Mouse (Mus musculus) hindbrain, embryonic 14.5 days (tissue): Measurements from ENCODE around the gene Mat2a. TPM values are rescaled to one million over a fixed set of nuclear protein-coding genes. Genes with fewer than 3 reads are reported as not detected.
A peak's percentile ranks its signal among the peaks of the same experiment; 100 is the strongest.
"Not testable (repeated sequence)": the region's sequence is repeated elsewhere in the genome, so short reads cannot be mapped to it uniquely, and the experiment has no call there.

Experiments used
- ATAC-seq: fragments of 200-750 bp; cut with Nextera tagmentation; 2 replicates; pipeline ENCODE4 v1.8.0; 2017; ENCODE audit warnings: moderate number of reproducible peaks, mild to moderate bottlenecking, moderate TSS enrichment, moderate library complexity; ENCODE audit not compliant: low FRiP score
- DNase-seq: peaks from one replicate; pipeline ENCODE4 v3.0.0-alpha.2; 2015; ENCODE audit warnings: low spot score
- H3K27ac ChIP-seq: fragments of 300-500 bp; sonication (generic); 2 replicates; pipeline ENCODE4 v1.5.1; 2014; ENCODE audit warnings: mild to moderate bottlenecking, moderate library complexity
- H3K27me3 ChIP-seq: fragments of 300-500 bp; sonication (generic); 2 replicates; pipeline ENCODE4 v1.6.1; 2014; ENCODE audit warnings: mild to moderate bottlenecking, low read length, mixed read lengths; ENCODE audit not compliant: control insufficient read depth, insufficient read depth
- H3K36me3 ChIP-seq: fragments of 300-500 bp; sonication (generic); replicated peaks from 2 replicates; pipeline ENCODE4 v1.6.1; 2014; ENCODE audit not compliant: control insufficient read depth, insufficient read depth
- H3K4me1 ChIP-seq: fragments of 300-500 bp; sonication (generic); replicated peaks from 2 replicates; pipeline ENCODE4 v1.6.1; 2014; ENCODE audit warnings: antibody characterized with exemption, low read length, mixed read lengths; ENCODE audit not compliant: control insufficient read depth, insufficient read depth
- H3K4me2 ChIP-seq: fragments of 300-500 bp; sonication (generic); replicated peaks from 2 replicates; pipeline ENCODE4 v1.6.1; 2014; ENCODE audit warnings: mild to moderate bottlenecking, moderate library complexity
- H3K4me3 ChIP-seq: fragments of 300-500 bp; sonication (generic); replicated peaks from 2 replicates; pipeline ENCODE4 v1.5.1; 2014; ENCODE audit warnings: mild to moderate bottlenecking, low read length
- H3K9ac ChIP-seq: fragments of 300-500 bp; sonication (generic); 2 replicates; pipeline ENCODE4 v1.6.1; 2014
- H3K9me3 ChIP-seq: fragments of 300-500 bp; sonication (generic); 2 replicates; pipeline ENCODE4 v1.6.1; 2016; ENCODE audit warnings: low read length; ENCODE audit not compliant: control insufficient read depth
- WGBS: fragments of 180-500 bp; shearing (Covaris S2); extraction: QIAGEN DNeasy Blood & Tissue Kit; methylation state at CpG from one replicate; pipeline ENCODE4 v1.1.7; 2014; 5-methylcytosine and 5-hydroxymethylcytosine counted together
- polyA plus RNA-seq: library from polyadenylated mRNA; unstranded; fragments of >200 nt; fragmentation: Nextera tagmentation; extraction: Ambion mirVana; gene quantifications from 2 replicates; pipeline ENCODE4 v1.2.1, GENCODE M21; 2014

Mat2a gene
- polyA plus RNA-seq, 1 experiment from 2014 or later: 336 TPM

DNA sequence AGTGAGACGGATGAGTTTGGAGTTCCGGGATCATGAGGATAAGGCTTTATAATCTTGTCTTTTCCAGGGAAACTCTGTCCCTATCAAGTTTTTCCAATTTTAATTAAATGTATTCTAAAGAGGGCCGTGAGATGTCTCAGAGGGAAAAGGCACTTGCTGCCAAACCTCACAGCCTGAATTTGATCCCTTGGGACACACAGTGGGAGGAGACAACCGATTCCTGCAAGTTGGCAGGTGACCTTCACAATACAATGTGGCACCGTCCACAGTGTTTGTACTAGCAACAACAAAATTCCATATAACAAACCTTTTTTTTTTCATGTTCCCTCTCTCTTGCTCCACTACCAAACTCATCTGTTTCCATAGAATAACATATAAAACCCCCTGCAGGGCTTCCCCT lies 19.6 kb upstream of the Mat2a start:
- H3K9me3 ChIP-seq: no peaks in the 10 kb centered on the region
- no peak for DNase-seq
- WGBS: 51% methylated on average over 5 of the region's 5 CpGs
- ATAC-seq: no peak
- H3K27ac ChIP-seq: no peak overlapping the region
- no peak overlapping the region for H3K4me2 ChIP-seq
- H3K36me3 ChIP-seq: no peaks in the 10 kb centered on the region
- peaks cover 9% of the 10 kb centered on the region; the same call in 1 of the 2 replicates for H3K4me1 ChIP-seq
- H3K4me3 ChIP-seq: no peak overlapping the region
- no peak overlapping the region for H3K9ac ChIP-seq
- no peaks in the 10 kb centered on the region for H3K27me3 ChIP-seq

DNA sequence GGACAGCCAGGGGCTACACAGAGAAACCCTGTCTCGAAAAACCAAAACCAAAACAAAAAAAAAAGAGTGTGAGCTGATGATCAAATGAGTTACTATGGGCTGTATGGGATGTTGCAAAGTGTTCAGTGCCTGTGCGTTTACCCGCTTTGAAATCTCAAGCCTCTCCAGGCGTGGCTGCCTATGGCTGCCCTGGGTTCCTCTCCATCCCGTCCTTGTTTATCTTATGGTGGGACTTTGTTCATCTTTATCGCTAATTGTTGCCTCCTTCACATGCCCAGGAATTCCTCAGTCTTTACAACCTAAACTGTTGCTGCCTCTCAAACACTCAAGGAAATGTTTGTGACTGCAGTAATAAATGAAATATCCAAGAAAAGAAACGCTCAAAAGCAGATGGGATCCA lies 19.1 kb upstream of the Mat2a start:
- DNase-seq: no peak
- H3K36me3 ChIP-seq: no peaks in the 10 kb centered on the region
- H3K4me3 ChIP-seq: no peak overlapping the region
- no peaks in the 10 kb centered on the region for H3K27me3 ChIP-seq
- peaks cover 9% of the 10 kb centered on the region; the same call in 1 of the 2 replicates for H3K4me1 ChIP-seq
- no peak overlapping the region for H3K9ac ChIP-seq
- no peak for ATAC-seq
- 86% methylated on average over 7 of the region's 7 CpGs for WGBS
- no peaks in the 10 kb centered on the region for H3K9me3 ChIP-seq
- H3K4me2 ChIP-seq: no peak overlapping the region
- no peak overlapping the region for H3K27ac ChIP-seq

DNA sequence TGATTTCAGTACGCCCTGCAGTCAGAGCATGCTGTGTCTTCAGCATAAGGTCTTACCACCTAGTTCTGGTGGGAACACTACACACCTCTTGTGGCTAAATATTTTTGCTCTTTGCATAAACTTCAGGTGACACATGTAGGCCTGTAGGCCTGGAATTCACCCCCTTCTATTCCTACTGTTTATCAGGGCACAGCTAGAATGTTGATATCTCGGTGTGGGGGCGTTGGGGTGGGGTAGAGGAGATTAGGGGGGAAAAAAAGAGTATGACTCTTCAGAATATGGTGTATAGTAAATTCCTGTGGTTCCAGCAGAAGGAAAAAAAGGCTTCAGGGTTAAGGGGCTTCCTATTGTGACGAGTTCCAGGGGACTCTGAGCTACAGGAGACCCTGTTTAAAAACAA lies 17.2 kb upstream of the Mat2a start:
- no peaks in the 10 kb centered on the region for H3K36me3 ChIP-seq
- WGBS: 80% methylated on average over 4 of the region's 4 CpGs
- ATAC-seq (no peak), DNase-seq (no peak)
- no peak overlapping the region for H3K9ac ChIP-seq
- no peak overlapping the region for H3K4me2 ChIP-seq
- no peak overlapping the region for H3K27ac ChIP-seq
- H3K4me1 ChIP-seq: peaks cover 9% of the 10 kb centered on the region; the same call in 1 of the 2 replicates
- H3K9me3 ChIP-seq: no peaks in the 10 kb centered on the region
- H3K4me3 ChIP-seq: no peak overlapping the region
- no peaks in the 10 kb centered on the region for H3K27me3 ChIP-seq

DNA sequence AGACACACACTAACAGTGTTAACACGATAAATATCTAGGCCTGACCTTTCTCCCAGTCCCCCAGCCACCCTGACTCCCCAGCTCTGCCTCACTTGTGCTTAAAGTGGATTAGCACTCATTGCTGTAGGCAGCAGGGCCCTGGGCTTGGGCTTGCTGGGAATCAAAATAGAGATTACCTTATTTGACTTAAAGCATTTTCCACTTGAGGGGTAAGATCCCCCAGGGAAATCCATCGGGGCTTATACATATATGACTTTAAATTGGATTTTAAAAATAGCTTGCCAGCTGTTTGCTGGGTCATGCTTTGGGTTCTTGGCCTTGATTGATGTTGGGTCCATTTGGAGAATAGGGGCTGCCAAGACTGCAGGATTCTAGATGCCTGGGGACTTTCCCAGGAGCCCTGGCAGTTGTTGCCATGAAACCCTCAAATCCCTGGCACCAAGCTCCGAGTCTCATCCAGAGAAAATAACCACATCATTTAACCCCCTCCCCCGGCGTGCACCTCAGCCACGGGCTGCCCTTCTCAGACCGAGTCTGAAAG lies 15.5 kb upstream of the Mat2a start:
- Histone ChIP-seq H3K36me3 (no peaks in the 10 kb centered on the region), H3K9me3 (no peaks in the 10 kb centered on the region), H3K4me1 (peaks cover 9% of the 10 kb centered on the region; the same call in 1 of the 2 replicates), H3K4me3 (no peak overlapping the region), H3K4me2 (no peak overlapping the region), H3K27ac (peak overlapping the region; percentile 68), H3K27me3 (no peaks in the 10 kb centered on the region), H3K9ac (no peak overlapping the region)
- WGBS: 39% methylated on average over 7 of the region's 7 CpGs
- DNase-seq (peak; percentile 58), ATAC-seq (peak; percentile 77)

DNA sequence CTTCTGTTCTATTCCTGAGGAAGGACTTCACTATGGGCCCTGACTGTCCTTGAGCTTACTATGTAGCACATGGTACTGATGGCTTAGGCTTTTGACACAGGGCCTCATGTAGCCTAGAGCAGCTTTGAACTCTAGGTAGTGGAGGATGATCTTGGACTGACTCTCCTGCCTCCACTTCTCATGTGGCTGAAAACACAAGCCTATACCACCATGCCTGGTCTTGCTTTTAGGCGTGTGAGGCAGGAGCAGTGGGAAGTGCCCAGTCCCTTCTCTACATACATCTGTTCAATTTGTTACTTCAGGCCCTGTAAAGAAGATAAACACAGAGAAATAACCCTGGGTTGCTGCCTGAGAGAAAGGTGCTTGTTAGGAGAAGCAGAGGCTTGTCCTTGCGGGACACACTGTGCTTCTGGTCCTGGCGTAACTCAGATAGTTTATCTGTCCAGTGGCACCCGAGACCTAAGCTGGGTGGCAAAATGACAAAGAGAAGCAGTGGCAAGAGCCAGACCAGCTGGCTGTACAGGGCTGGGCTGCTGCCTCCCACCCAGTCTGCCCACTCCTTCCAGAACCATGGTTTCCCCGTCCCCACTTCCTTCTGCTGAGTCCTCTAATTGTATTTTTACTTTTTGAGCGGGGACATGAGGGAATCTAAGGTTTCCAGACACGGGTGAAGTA lies 14.9 kb upstream of the Mat2a start:
- ATAC-seq (peak; percentile 27; the same call in 1 of the 2 replicates), DNase-seq (no peak)
- Histone ChIP-seq H3K27me3 (no peaks in the 10 kb centered on the region), H3K36me3 (no peaks in the 10 kb centered on the region), H3K4me2 (no peak overlapping the region), H3K4me1 (peaks cover 9% of the 10 kb centered on the region; the same call in 1 of the 2 replicates), H3K9me3 (no peaks in the 10 kb centered on the region), H3K27ac (peak overlapping the region; percentile 68), H3K4me3 (no peak overlapping the region), H3K9ac (no peak overlapping the region)
- 61% methylated on average over 7 of the region's 7 CpGs for WGBS

DNA sequence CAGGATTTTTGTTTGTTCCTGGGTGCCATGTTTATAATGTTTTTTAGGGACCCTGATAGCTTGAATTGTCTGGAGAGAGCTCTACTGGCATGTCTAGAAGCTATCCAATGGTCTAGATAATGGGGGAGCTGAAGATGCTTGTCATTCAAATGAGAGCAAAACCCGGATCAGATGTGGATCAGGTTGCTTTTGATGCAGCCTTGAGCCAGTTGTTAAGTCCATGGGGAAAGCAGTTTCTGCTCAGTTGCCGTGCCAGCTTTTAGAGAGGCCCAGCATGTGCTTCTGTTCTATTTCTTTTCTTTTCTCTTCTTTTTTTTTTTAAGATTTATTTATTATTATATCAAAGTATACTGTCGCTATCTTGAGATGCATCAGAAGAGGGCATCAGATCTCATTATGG lies 14.2 kb upstream of the Mat2a start:
- no peak overlapping the region for H3K27ac ChIP-seq
- no peaks in the 10 kb centered on the region for H3K27me3 ChIP-seq
- DNase-seq (no peak), ATAC-seq (no peak)
- H3K9ac ChIP-seq: no peak overlapping the region
- no peak overlapping the region for H3K4me3 ChIP-seq
- peaks cover 9% of the 10 kb centered on the region; the same call in 1 of the 2 replicates for H3K4me1 ChIP-seq
- H3K9me3 ChIP-seq: no peaks in the 10 kb centered on the region
- H3K36me3 ChIP-seq: no peaks in the 10 kb centered on the region
- 75% methylated on average over 3 of the region's 3 CpGs for WGBS
- no peak overlapping the region for H3K4me2 ChIP-seq

DNA sequence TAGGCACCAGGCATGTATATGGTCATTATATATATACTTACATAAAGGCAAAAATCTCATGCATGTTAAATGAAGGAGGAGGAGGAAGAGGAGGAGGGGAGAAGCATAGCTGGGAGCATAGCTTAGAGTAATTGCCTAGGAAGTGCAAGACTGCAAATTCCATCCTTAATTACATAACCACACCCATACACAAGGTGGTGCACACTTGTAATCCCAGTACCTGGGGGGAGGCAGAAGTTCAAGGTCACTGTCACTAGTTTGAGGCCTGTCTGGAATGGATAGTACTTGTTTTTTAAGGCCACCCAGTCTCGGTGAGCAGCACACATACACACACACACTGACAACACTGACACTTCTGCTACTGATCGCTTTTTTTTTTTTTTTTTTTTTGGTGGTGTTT lies 13.0 kb upstream of the Mat2a start:
- no peak overlapping the region for H3K4me2 ChIP-seq
- no peak overlapping the region for H3K4me3 ChIP-seq
- no peak overlapping the region for H3K9ac ChIP-seq
- DNase-seq (no peak), ATAC-seq (no peak)
- no peaks in the 10 kb centered on the region for H3K9me3 ChIP-seq
- H3K27me3 ChIP-seq: no peaks in the 10 kb centered on the region
- 70% methylated on average over 1 of the region's 2 CpGs for WGBS
- H3K4me1 ChIP-seq: peaks cover 9% of the 10 kb centered on the region; the same call in 1 of the 2 replicates
- no peaks in the 10 kb centered on the region for H3K36me3 ChIP-seq
- H3K27ac ChIP-seq: no peak overlapping the region

DNA sequence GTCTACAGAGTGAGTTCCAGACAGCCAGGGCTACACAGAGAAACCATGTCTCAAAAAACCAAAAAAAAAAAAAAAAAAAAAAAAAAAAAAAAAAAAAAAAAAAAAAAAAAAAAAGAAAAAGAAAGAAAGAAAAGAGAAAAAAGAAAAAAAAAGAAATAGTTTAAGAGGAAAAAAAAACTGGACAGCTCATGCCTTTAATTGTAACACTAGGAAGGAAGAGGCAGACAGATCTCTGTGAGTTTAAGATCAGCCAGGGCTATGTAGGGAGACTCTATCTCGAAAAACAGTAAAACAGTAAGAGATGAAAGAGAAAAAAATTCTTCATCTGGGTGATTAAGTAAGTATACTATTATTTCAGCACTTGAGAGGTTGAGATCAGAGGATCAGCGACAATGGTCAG lies 12.4 kb upstream of the Mat2a start:
- not testable (repeated sequence) for DNase-seq, H3K36me3 ChIP-seq, H3K4me2 ChIP-seq, ATAC-seq, H3K9ac ChIP-seq, H3K27me3 ChIP-seq, H3K4me1 ChIP-seq, H3K27ac ChIP-seq, H3K9me3 ChIP-seq, H3K4me3 ChIP-seq
- 76% methylated on average over 2 of the region's 2 CpGs for WGBS

DNA sequence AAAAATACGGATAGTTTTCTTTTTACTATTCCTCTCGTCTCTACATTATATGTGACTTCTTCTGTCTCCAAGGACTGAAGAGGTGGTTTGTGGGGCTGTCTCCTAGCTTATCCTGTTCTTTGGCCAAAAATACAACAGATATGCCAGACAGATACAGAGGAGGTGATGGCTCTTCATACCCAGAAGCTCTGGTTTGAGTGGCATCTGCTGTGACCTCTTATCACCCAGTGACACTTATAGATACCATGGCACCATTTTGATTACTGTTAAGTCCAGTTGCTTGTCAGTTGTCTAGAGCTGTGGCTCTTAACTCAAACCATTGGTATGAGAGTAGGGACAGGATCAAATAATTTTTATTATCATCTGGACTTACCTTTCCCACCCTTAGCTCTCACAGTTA lies 8.1 kb upstream of the Mat2a start:
- Histone ChIP-seq H3K9me3 (no peaks in the 10 kb centered on the region), H3K27me3 (no peaks in the 10 kb centered on the region), H3K9ac (no peak overlapping the region), H3K4me3 (no peak overlapping the region), H3K36me3 (no peaks in the 10 kb centered on the region), H3K4me2 (no peak overlapping the region), H3K4me1 (no peaks in the 10 kb centered on the region), H3K27ac (no peak overlapping the region)
- ATAC-seq (no peak), DNase-seq (no peak)
- 76% methylated on average over 2 of the region's 2 CpGs for WGBS
